Mouse (Mus musculus): ENCODE data around the gene Klhdc7a. TPM values are rescaled to one million over a fixed set of nuclear protein-coding genes. Genes with fewer than 3 reads are reported as not detected.
A peak's percentile ranks its signal among the peaks of the same experiment; 100 is the strongest.

Gene Klhdc7a
- 1 to 10 TPM; 7.7 to 8.1 TPM for total RNA-seq (2021)

- intact Hi-C loops (cut with DNase I), result no loop called here
- DNase-seq (ENCODE audit: low spot score in 2 of 2), result peak; percentile 60 to 65
Observed at GRCm38 (mm10) chr4:139967922-139968321, at the start of gene Klhdc7a. Gene Klhdc7a (minus strand): TSS chr4:139968026.

DNA sequence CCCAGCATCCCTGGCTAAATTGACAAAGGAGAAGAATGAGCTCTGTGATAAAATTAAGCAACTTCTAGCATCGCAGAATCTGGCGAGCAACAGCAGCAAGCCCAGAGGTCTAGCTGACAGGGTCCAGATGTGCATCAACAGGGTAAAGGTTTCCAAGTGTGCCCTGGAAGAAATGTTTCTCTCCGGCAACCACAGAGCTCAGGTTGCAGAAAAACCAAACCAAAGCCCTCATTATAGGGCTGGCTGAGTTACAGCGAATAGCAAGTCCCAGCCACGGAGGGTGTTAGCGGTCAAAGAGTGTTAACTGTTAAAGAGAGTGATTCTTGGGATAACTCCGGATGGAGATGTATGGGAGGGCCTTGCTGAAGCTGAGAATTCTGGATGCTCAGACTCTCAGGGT is 48.1 kb upstream of the Klhdc7a start:
- DNase-seq (ENCODE audit: low spot score in 2 of 2), result no peak
- intact Hi-C loops (cut with DNase I), result no loop called here

GRCm38 (mm10) chr4:140010728-140011470 is 43.1 kb upstream of the Klhdc7a start:
- intact Hi-C loops (cut with DNase I), result no loop called here
- DNase-seq (ENCODE audit: low spot score in 2 of 2), result no peak

DNA sequence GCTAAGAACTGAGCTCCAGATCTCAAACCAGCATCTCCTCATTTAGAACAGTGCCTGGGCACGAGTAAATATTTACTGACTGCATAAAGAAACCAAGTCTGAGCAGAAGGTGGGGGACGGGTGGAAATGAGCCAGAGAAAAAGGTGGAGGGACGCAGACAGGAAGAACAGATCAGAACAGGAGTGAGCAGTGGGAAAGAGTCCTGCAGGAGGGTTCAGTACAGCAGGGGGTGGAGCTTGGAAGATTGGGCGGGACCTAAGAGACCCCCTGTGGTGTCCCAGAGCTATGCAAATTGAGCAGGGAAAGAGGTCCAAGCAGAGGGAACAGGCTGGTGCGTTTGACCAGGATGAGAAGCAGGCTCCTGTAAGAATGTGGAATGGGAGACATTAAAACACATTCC is 37.1 kb upstream of the Klhdc7a start:
- intact Hi-C loops (cut with DNase I), result no loop called here
- DNase-seq (ENCODE audit: low spot score in 2 of 2), result no peak

- intact Hi-C loops (cut with DNase I), result no loop called here
- DNase-seq (ENCODE audit: low spot score in 2 of 2), result peak; percentile 44 to 88
Observed at GRCm38 (mm10) chr4:140004170-140004569, 36.3 kb upstream of the Klhdc7a start.

GRCm38 (mm10) chr4:140002069-140002468 is 34.2 kb upstream of the Klhdc7a start:
- intact Hi-C loops (cut with DNase I), result no loop called here
- DNase-seq (ENCODE audit: low spot score in 2 of 2), result no peak

DNA sequence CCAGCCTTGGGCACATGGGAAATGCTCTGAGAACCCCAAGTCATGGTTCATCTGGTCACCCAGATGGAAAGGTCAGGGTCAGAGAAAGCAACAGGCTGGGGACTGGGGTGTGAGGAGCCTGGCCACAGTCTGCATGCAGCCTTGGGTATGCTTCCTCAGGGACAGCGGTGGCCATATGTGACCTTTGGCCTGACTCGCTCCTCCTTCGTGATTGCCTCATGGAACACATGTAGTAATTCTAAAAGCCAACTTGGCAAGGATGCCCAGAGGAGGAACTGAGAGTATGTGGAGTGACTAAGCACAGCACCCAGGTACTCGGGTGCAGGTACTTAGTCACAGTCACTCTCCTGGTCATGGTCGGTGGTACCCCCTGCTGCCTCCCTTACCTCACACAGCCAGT is 33.1 kb upstream of the Klhdc7a start:
- intact Hi-C loops (cut with DNase I), result no loop called here
- no peak for DNase-seq (ENCODE audit: low spot score in 2 of 2)

- intact Hi-C loops (cut with DNase I), result no loop called here
- no peak for DNase-seq (ENCODE audit: low spot score in 2 of 2)
Observed at GRCm38 (mm10) chr4:139999033-139999432, 31.2 kb upstream of the Klhdc7a start.

GRCm38 (mm10) chr4:139995659-139996058 is 27.8 kb upstream of the Klhdc7a start:
- no peak for DNase-seq (ENCODE audit: low spot score in 2 of 2)
- intact Hi-C loops (cut with DNase I), result no loop called here

DNA sequence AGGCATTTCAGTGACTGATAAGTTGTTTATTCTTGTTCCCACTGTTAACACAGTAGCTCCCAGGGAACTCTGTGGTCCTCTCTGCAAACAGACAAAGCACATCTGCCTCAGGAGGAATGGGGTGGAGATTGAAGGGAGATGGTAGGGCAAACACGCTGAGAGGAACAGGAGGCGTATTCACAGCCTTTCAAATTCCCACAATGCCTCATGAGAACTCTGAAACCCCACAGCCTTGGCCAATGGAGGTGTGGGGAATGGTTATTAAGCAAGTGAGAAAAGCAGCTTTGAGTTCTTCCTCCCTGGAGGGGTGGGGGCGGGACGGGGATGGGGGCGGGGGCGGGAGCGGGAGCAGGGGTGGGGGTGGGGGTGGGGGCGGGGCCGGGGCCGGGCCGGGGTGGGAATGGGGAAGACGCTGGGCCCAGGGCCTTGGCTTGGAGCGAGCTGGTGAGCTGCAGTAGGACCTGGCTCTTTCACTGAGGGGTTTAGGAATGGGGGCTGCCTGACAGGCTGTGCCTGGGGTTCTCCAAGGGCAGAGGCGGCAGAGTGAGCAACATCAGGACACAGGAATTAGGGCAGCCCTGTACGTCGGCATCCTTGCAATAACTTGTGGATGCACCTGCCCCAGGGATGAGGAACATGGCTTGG is 25.4 kb upstream of the Klhdc7a start:
- DNase-seq (ENCODE audit: low spot score in 2 of 2), result no peak
- intact Hi-C loops (cut with DNase I), result no loop called here

GRCm38 (mm10) chr4:139986913-139987312 is 19.1 kb upstream of the Klhdc7a start:
- DNase-seq (ENCODE audit: low spot score in 2 of 2), result no peak
- intact Hi-C loops (cut with DNase I), result no loop called here

DNA sequence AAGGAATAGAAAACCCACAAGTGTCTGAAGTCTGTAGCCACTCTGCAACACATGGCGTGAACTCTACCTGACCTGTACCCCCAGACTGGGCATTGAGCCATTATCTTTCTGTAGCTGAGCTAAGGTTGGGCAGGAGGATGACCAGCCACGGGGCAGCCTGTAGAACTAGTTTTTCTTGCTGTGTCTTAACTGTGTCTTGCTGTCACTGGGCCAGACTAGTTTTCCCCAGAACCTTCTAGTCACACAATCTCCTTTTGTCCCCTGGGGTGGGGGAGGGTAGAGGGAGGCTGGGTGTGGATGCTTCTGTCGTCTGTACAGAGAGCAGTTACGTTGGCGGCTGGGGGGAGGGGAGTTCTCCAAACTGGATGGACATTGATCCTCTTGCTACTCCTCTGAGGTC is 10.9 kb upstream of the Klhdc7a start:
- DNase-seq (ENCODE audit: low spot score in 2 of 2), result no peak
- intact Hi-C loops (cut with DNase I), result no loop called here

DNA sequence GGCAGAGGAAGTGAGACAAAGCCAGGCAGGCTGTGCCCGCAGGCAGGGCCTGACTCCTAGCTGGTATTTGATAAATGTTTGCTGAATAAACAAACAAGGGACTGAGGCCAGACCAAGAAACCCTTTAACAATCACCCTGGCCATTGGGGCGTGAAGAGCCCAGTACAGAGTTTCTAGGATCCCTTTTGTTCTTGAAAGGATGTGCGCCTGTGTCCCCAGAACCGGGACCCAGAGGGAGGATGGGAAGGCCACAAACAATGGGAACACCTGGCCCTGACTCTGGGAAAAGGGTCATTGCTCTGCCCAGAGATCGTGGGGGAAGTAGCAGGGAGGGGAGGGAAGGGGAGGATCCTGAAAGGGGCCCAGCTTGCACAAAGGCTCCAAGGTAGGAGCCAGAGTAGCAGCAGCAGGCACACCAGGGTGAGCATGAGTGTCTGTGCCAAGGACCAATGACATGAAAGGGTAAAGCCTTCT is 9.5 kb upstream of the Klhdc7a start:
- intact Hi-C loops (cut with DNase I), result no loop called here
- DNase-seq (ENCODE audit: low spot score in 2 of 2), result no peak

DNA sequence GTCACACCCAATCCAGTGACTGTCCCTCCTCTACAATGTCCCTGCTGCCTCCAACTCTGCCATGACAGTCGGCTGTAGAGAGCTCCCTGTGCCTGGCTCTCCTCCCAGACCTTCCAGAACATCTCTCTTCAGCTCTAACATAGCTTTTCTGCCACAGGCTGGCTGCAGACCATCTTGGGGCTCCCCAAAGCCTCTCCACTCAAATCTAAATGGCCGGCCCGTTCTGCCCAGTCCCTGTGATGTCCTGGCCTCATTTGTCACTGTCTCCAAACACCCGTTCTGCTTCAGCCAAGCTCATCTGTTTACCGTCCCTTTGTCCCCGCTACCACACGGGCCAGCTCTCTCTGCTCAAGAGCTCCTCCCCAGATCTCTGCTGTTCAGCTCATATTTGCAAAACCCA is 6.7 kb upstream of the Klhdc7a start:
- intact Hi-C loops (cut with DNase I), result no loop called here
- DNase-seq (ENCODE audit: low spot score in 2 of 2), result no peak

DNA sequence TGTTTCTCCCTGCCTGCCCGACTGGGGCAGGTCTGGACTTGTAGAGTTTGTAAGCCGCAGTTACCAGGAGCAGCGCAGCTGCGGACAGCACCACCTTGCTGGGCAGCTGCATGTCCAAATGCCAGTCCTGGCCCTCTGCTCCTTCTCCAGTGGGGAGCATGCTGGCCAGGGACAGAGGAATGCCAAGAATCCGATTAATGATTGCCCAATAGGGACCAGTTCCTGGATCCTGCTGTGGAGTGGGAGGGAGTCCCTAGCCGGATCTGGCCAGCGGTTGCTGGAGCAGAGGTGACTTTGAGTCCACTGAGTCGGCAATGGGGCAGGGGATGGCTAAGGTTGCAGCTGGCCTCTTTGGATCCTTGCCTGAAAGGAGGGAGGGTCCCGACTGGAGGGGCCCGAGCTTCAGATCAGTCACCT is 343 bp downstream of the Klhdc7a start:
- intact Hi-C loops (cut with DNase I), result no loop called here
- peak in 1 of 2 experiments; percentile 13 for DNase-seq (ENCODE audit: low spot score in 2 of 2)

GRCm38 (mm10) chr4:139966981-139967380 is 845 bp downstream of the Klhdc7a start:
- DNase-seq (ENCODE audit: low spot score in 2 of 2), result no peak
- intact Hi-C loops (cut with DNase I), result no loop called here

- no peak for DNase-seq (ENCODE audit: low spot score in 2 of 2)
- intact Hi-C loops (cut with DNase I), result no loop called here
Observed at GRCm38 (mm10) chr4:139965596-139966185, 2.1 kb downstream of the Klhdc7a start.

GRCm38 (mm10) chr4:139964406-139964805 is 3.4 kb downstream of the Klhdc7a start:
- DNase-seq (ENCODE audit: low spot score in 2 of 2), result no peak
- intact Hi-C loops (cut with DNase I), result no loop called here

- DNase-seq (ENCODE audit: low spot score in 2 of 2), result no peak
- intact Hi-C loops (cut with DNase I), result loop anchor here (1.0 kb wide), 1 partner anchor 55 kb away; no protein-coding TSS in a partner anchor
Observed at GRCm38 (mm10) chr4:139963911-139964310, 3.9 kb downstream of the Klhdc7a start.

GRCm38 (mm10) chr4:139963059-139963458 is 4.8 kb downstream of the Klhdc7a start:
- intact Hi-C loops (cut with DNase I), result loop anchor here (1.0 kb wide), 1 partner anchor 56 kb away; no protein-coding TSS in a partner anchor
- DNase-seq (ENCODE audit: low spot score in 2 of 2), result peak in 1 of 2 experiments; percentile 37

DNA sequence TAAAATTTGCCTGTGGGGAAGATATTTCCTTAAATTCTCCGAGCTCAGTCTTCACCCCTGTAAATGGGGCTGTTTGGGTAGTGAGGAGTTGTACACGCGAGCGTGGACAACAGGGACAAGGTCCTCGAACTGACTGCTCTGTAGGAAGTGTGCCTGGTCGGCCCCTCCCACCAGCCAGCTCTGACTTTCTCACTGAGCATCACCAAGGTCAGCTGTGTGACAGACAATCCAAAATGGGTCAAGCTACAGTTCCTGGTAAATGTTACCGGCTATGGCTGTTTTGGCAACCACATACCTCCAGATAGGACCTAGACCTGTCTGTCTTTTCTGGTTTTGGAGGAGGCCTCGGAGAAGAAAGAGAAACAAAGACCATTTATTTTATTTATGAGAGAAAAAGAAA is 6.0 kb downstream of the Klhdc7a start:
- intact Hi-C loops (cut with DNase I), result no loop called here

More for the DNA sequence above, 6.0 kb downstream of the Klhdc7a start:
- DNase-seq (ENCODE audit: low spot score in 2 of 2), result no peak

Data from left cerebral cortex, postnatal 25 days (tissue).